Mouse (Mus musculus): Measurements from ENCODE around the gene Tardbp. TPM values are rescaled to one million over a fixed set of nuclear protein-coding genes. Genes with fewer than 3 reads are reported as not detected.

The Tardbp gene
- polyA plus RNA-seq, 1 experiment from 2014 or later: 166 TPM

DNA sequence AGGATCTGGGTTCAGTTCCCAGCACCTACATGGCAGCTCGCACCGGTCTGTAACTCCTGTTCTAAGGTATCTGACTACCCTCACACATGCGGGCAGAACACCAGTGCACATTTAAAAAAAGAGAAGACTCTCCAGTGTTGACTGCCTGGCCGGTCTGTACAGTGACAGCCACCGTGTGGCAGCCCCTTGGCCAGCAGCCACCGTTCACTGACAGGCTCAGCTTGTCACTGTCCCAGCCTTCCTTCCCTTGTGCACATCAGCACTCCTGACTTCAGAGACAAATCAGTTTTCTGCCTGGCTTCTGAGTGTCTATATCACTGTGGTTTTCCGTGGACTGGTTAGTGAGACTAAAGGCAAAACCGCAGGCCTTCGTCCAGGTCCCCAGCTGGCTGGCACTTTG lies 38.0 kb downstream of the Tardbp start:
- H3K4me2 ChIP-seq (ENCODE audit: low read length): no peak overlapping the region
- no peaks in the 10 kb centered on the region for H3K36me3 ChIP-seq (ENCODE audit: control insufficient read depth, insufficient read depth, low read length)
- ATAC-seq: no peak
- no peaks in the 10 kb centered on the region for H3K27me3 ChIP-seq (ENCODE audit: control insufficient read depth, insufficient read depth, low read depth, low read length)
- peaks cover 16% of the 10 kb centered on the region for H3K4me1 ChIP-seq (ENCODE audit: control insufficient read depth, insufficient read depth, low read length)
- no peak overlapping the region for H3K4me3 ChIP-seq (ENCODE audit: low read depth, low read length)
- 84% methylated on average over 9 of the region's 9 CpGs for WGBS
- H3K9me3 ChIP-seq (replicated peaks; ENCODE audit: control insufficient read depth, low read length, poor library complexity, severe bottlenecking): no peaks in the 10 kb centered on the region
- no peak overlapping the region for H3K9ac ChIP-seq (ENCODE audit: low read depth, low read length)
- H3K27ac ChIP-seq (ENCODE audit: low read length): no peak overlapping the region

- no peaks in the 10 kb centered on the region for H3K9me3 ChIP-seq (replicated peaks; ENCODE audit: control insufficient read depth, low read length, poor library complexity, severe bottlenecking)
- H3K27me3 ChIP-seq (ENCODE audit: control insufficient read depth, insufficient read depth, low read depth, low read length): no peaks in the 10 kb centered on the region
- ATAC-seq: no peak
- H3K9ac ChIP-seq (ENCODE audit: low read depth, low read length): no peak overlapping the region
- 85% methylated on average over 9 of the region's 9 CpGs for WGBS
- no peak overlapping the region for H3K27ac ChIP-seq (ENCODE audit: low read length)
- no peaks in the 10 kb centered on the region for H3K36me3 ChIP-seq (ENCODE audit: control insufficient read depth, insufficient read depth, low read length)
- H3K4me2 ChIP-seq (ENCODE audit: low read length): no peak overlapping the region
- peaks cover 4% of the 10 kb centered on the region; the same call in 1 of the 2 replicates for H3K4me1 ChIP-seq (ENCODE audit: control insufficient read depth, insufficient read depth, low read length)
- H3K4me3 ChIP-seq (ENCODE audit: low read depth, low read length): no peak overlapping the region
These were observed 40.2 kb downstream of the Tardbp start for GRCm38 (mm10) chr4:148586648-148587047.

- no peak overlapping the region for H3K27ac ChIP-seq (ENCODE audit: low read length)
- WGBS: 91% methylated on average over 4 of the region's 4 CpGs
- H3K4me3 ChIP-seq (ENCODE audit: low read depth, low read length): no peak overlapping the region
- peaks cover 26% of the 10 kb centered on the region for H3K36me3 ChIP-seq (ENCODE audit: control insufficient read depth, insufficient read depth, low read length)
- H3K27me3 ChIP-seq (ENCODE audit: control insufficient read depth, insufficient read depth, low read depth, low read length): no peaks in the 10 kb centered on the region
- no peak overlapping the region for H3K9ac ChIP-seq (ENCODE audit: low read depth, low read length)
- no peak for ATAC-seq
- H3K4me1 ChIP-seq (ENCODE audit: control insufficient read depth, insufficient read depth, low read length): no peaks in the 10 kb centered on the region
- H3K9me3 ChIP-seq (replicated peaks; ENCODE audit: control insufficient read depth, low read length, poor library complexity, severe bottlenecking): no peaks in the 10 kb centered on the region
- H3K4me2 ChIP-seq (ENCODE audit: low read length): no peak overlapping the region
These were observed 43.6 kb downstream of the Tardbp start for GRCm38 (mm10) chr4:148583257-148583656.

DNA sequence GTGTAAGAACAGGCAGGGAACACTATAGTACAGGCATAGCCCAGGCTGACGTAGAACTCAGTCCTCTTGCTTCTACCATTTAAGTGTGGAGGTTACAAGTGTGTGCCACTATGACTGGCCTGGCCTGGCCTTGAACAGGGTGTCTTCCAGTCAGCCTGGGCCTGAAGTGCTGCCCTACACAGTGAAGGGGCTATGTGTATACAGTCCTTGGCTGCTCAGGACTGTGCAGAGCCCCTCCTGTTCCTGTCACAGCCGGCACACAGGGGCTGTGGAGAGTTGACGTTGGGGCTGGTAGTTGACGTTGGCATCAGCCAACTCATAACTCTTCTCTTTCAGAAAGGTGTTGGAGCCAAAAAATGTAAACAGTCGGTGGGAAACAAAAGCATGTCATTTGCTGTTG lies 45.4 kb downstream of the Tardbp start:
- 93% methylated on average over 5 of the region's 5 CpGs for WGBS
- ATAC-seq: no peak

DNA sequence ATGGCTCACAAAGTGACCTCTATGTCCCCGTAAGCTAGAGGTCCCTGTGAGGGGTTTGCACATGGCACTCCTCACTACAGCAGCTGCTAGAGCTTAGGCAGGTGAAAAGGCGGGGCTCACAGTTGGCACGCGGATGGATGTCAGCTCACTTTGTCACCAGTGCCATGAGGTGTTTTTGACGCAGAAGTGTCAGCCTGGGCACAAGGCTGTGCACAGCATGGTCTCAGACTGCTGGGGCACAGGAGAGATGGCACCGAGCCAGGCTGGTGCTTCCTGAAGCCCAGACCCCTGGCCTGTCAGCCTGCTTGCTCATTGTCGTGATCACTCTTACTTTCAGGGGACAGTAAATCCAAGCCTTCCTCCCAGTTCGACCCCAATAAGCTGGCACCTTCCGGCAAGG lies 46.1 kb downstream of the Tardbp start:
- no peak overlapping the region for H3K9ac ChIP-seq (ENCODE audit: low read depth, low read length)
- H3K4me2 ChIP-seq (ENCODE audit: low read length): no peak overlapping the region
- H3K4me3 ChIP-seq (ENCODE audit: low read depth, low read length): no peak overlapping the region
- H3K9me3 ChIP-seq (replicated peaks; ENCODE audit: control insufficient read depth, low read length, poor library complexity, severe bottlenecking): no peaks in the 10 kb centered on the region
- H3K27ac ChIP-seq (ENCODE audit: low read length): no peak overlapping the region
- 90% methylated on average over 9 of the region's 9 CpGs for WGBS
- peaks cover 39% of the 10 kb centered on the region for H3K36me3 ChIP-seq (ENCODE audit: control insufficient read depth, insufficient read depth, low read length)
- no peak for ATAC-seq
- H3K27me3 ChIP-seq (ENCODE audit: control insufficient read depth, insufficient read depth, low read depth, low read length): no peaks in the 10 kb centered on the region
- no peaks in the 10 kb centered on the region for H3K4me1 ChIP-seq (ENCODE audit: control insufficient read depth, insufficient read depth, low read length)

More for the DNA sequence above, 45.4 kb downstream of the Tardbp start:
- Histone ChIP-seq H3K4me1 (ENCODE audit: control insufficient read depth, insufficient read depth, low read length) (no peaks in the 10 kb centered on the region), H3K36me3 (ENCODE audit: control insufficient read depth, insufficient read depth, low read length) (peaks cover 35% of the 10 kb centered on the region), H3K27ac (ENCODE audit: low read length) (no peak overlapping the region), H3K27me3 (ENCODE audit: control insufficient read depth, insufficient read depth, low read depth, low read length) (no peaks in the 10 kb centered on the region), H3K9me3 (replicated peaks; ENCODE audit: control insufficient read depth, low read length, poor library complexity, severe bottlenecking) (no peaks in the 10 kb centered on the region), H3K4me3 (ENCODE audit: low read depth, low read length) (no peak overlapping the region), H3K9ac (ENCODE audit: low read depth, low read length) (no peak overlapping the region), H3K4me2 (ENCODE audit: low read length) (no peak overlapping the region)

- Histone ChIP-seq H3K9me3 (replicated peaks; ENCODE audit: control insufficient read depth, low read length, poor library complexity, severe bottlenecking) (no peaks in the 10 kb centered on the region), H3K4me3 (ENCODE audit: low read depth, low read length) (no peak overlapping the region), H3K36me3 (ENCODE audit: control insufficient read depth, insufficient read depth, low read length) (peaks cover 76% of the 10 kb centered on the region), H3K27me3 (ENCODE audit: control insufficient read depth, insufficient read depth, low read depth, low read length) (no peaks in the 10 kb centered on the region), H3K4me2 (ENCODE audit: low read length) (no peak overlapping the region), H3K27ac (ENCODE audit: low read length) (no peak overlapping the region), H3K9ac (ENCODE audit: low read depth, low read length) (no peak overlapping the region), H3K4me1 (ENCODE audit: control insufficient read depth, insufficient read depth, low read length) (no peaks in the 10 kb centered on the region)
- WGBS: 95% methylated on average over 7 of the region's 7 CpGs
- no peak for ATAC-seq
These were observed 53.6 kb downstream of the Tardbp start for GRCm38 (mm10) chr4:148573222-148573621.

- Histone ChIP-seq H3K4me2 (ENCODE audit: low read length) (no peak overlapping the region), H3K27me3 (ENCODE audit: control insufficient read depth, insufficient read depth, low read depth, low read length) (no peaks in the 10 kb centered on the region), H3K9me3 (replicated peaks; ENCODE audit: control insufficient read depth, low read length, poor library complexity, severe bottlenecking) (no peaks in the 10 kb centered on the region), H3K27ac (ENCODE audit: low read length) (no peak overlapping the region), H3K36me3 (ENCODE audit: control insufficient read depth, insufficient read depth, low read length) (peaks cover 81% of the 10 kb centered on the region), H3K4me3 (ENCODE audit: low read depth, low read length) (no peak overlapping the region), H3K4me1 (ENCODE audit: control insufficient read depth, insufficient read depth, low read length) (no peaks in the 10 kb centered on the region), H3K9ac (ENCODE audit: low read depth, low read length) (no peak overlapping the region)
- ATAC-seq: no peak
- 96% methylated on average over 9 of the region's 9 CpGs for WGBS
These were observed 56.0 kb downstream of the Tardbp start for GRCm38 (mm10) chr4:148570693-148571295.

- H3K4me2 ChIP-seq (ENCODE audit: low read length): no peak overlapping the region
- no peak overlapping the region for H3K27ac ChIP-seq (ENCODE audit: low read length)
- ATAC-seq: no peak
- H3K9ac ChIP-seq (ENCODE audit: low read depth, low read length): no peak overlapping the region
- no peaks in the 10 kb centered on the region for H3K9me3 ChIP-seq (replicated peaks; ENCODE audit: control insufficient read depth, low read length, poor library complexity, severe bottlenecking)
- peaks cover 79% of the 10 kb centered on the region for H3K36me3 ChIP-seq (ENCODE audit: control insufficient read depth, insufficient read depth, low read length)
- WGBS: 91% methylated on average over 10 of the region's 10 CpGs
- H3K4me3 ChIP-seq (ENCODE audit: low read depth, low read length): no peak overlapping the region
- H3K4me1 ChIP-seq (ENCODE audit: control insufficient read depth, insufficient read depth, low read length): no peaks in the 10 kb centered on the region
- no peaks in the 10 kb centered on the region for H3K27me3 ChIP-seq (ENCODE audit: control insufficient read depth, insufficient read depth, low read depth, low read length)
These were observed 56.7 kb downstream of the Tardbp start for GRCm38 (mm10) chr4:148570138-148570537.

GRCm38 (mm10) chr4:148563595-148563994 lies 63.2 kb downstream of the Tardbp start:
- Histone ChIP-seq H3K4me3 (ENCODE audit: low read depth, low read length) (no peak overlapping the region), H3K4me2 (ENCODE audit: low read length) (no peak overlapping the region), H3K9me3 (replicated peaks; ENCODE audit: control insufficient read depth, low read length, poor library complexity, severe bottlenecking) (no peaks in the 10 kb centered on the region), H3K27me3 (ENCODE audit: control insufficient read depth, insufficient read depth, low read depth, low read length) (no peaks in the 10 kb centered on the region), H3K4me1 (ENCODE audit: control insufficient read depth, insufficient read depth, low read length) (peaks cover 5% of the 10 kb centered on the region), H3K36me3 (ENCODE audit: control insufficient read depth, insufficient read depth, low read length) (peaks cover 66% of the 10 kb centered on the region), H3K27ac (ENCODE audit: low read length) (no peak overlapping the region), H3K9ac (ENCODE audit: low read depth, low read length) (no peak overlapping the region)
- no peak for ATAC-seq
- 96% methylated on average over 12 of the region's 12 CpGs for WGBS
